Mouse (Mus musculus): Measurements from ENCODE around the gene Cacna2d4. TPM values are rescaled to one million over a fixed set of nuclear protein-coding genes. Genes with fewer than 3 reads are reported as not detected.

Cacna2d4 gene
- polyA plus RNA-seq, 1 experiment from 2014 or later, result not detected

- Histone ChIP-seq H3K9me3 (no peaks in the 10 kb centered on the region), H3K4me3 (replicated peaks) (no peak overlapping the region), H3K36me3 (peaks cover 48% of the 10 kb centered on the region), H3K4me1 (replicated peaks) (no peaks in the 10 kb centered on the region), H3K4me2 (no peak overlapping the region), H3K9ac (replicated peaks) (no peak overlapping the region), H3K27ac (no peak overlapping the region), H3K27me3 (no peaks in the 10 kb centered on the region)
- ATAC-seq (ENCODE audit: insufficient number of reproducible peaks, insufficient read depth, low FRiP score, low TSS enrichment, low read depth), result no peak
- 95% methylated on average over 2 of the region's 2 CpGs for WGBS
Observed at GRCm38 (mm10) chr6:119367382-119367781, 131.1 kb downstream of the Cacna2d4 start.

GRCm38 (mm10) chr6:119371624-119372023 is 135.3 kb downstream of the Cacna2d4 start:
- no peak overlapping the region for H3K9ac ChIP-seq (replicated peaks)
- peaks cover 14% of the 10 kb centered on the region for H3K36me3 ChIP-seq
- no peak for ATAC-seq (ENCODE audit: insufficient number of reproducible peaks, insufficient read depth, low FRiP score, low TSS enrichment, low read depth)
- no peaks in the 10 kb centered on the region for H3K27me3 ChIP-seq
- H3K27ac ChIP-seq, result no peak overlapping the region
- no peak overlapping the region for H3K4me2 ChIP-seq
- no peaks in the 10 kb centered on the region for H3K9me3 ChIP-seq
- H3K4me1 ChIP-seq (replicated peaks), result no peaks in the 10 kb centered on the region
- no peak overlapping the region for H3K4me3 ChIP-seq (replicated peaks)

- H3K9me3 ChIP-seq, result no peaks in the 10 kb centered on the region
- ATAC-seq (ENCODE audit: insufficient number of reproducible peaks, insufficient read depth, low FRiP score, low TSS enrichment, low read depth), result no peak
- no peak overlapping the region for H3K4me3 ChIP-seq (replicated peaks)
- H3K9ac ChIP-seq (replicated peaks), result no peak overlapping the region
- no peak overlapping the region for H3K27ac ChIP-seq
- no peak overlapping the region for H3K4me2 ChIP-seq
- no peaks in the 10 kb centered on the region for H3K4me1 ChIP-seq (replicated peaks)
- 92% methylated on average over 5 of the region's 5 CpGs for WGBS
- H3K36me3 ChIP-seq, result peaks cover 11% of the 10 kb centered on the region
- H3K27me3 ChIP-seq, result no peaks in the 10 kb centered on the region
Observed at GRCm38 (mm10) chr6:119372237-119372636, 135.9 kb downstream of the Cacna2d4 start.

GRCm38 (mm10) chr6:119373000-119373705 is 136.8 kb downstream of the Cacna2d4 start:
- Histone ChIP-seq H3K36me3 (peaks cover 5% of the 10 kb centered on the region), H3K4me3 (replicated peaks) (no peak overlapping the region), H3K9ac (replicated peaks) (no peak overlapping the region), H3K4me2 (no peak overlapping the region), H3K4me1 (replicated peaks) (no peaks in the 10 kb centered on the region), H3K27ac (no peak overlapping the region), H3K27me3 (no peaks in the 10 kb centered on the region), H3K9me3 (no peaks in the 10 kb centered on the region)
- ATAC-seq (ENCODE audit: insufficient number of reproducible peaks, insufficient read depth, low FRiP score, low TSS enrichment, low read depth), result no peak

GRCm38 (mm10) chr6:119375035-119375434 is 138.7 kb downstream of the Cacna2d4 start:
- Histone ChIP-seq H3K27me3 (no peaks in the 10 kb centered on the region), H3K27ac (no peak overlapping the region), H3K4me3 (replicated peaks) (no peak overlapping the region), H3K4me2 (no peak overlapping the region), H3K9ac (replicated peaks) (no peak overlapping the region), H3K4me1 (replicated peaks) (no peaks in the 10 kb centered on the region), H3K36me3 (no peaks in the 10 kb centered on the region), H3K9me3 (no peaks in the 10 kb centered on the region)
- 80% methylated on average over 5 of the region's 5 CpGs for WGBS
- no peak for ATAC-seq (ENCODE audit: insufficient number of reproducible peaks, insufficient read depth, low FRiP score, low TSS enrichment, low read depth)

GRCm38 (mm10) chr6:119377613-119378012 is 141.3 kb downstream of the Cacna2d4 start:
- no peaks in the 10 kb centered on the region for H3K36me3 ChIP-seq
- ATAC-seq (ENCODE audit: insufficient number of reproducible peaks, insufficient read depth, low FRiP score, low TSS enrichment, low read depth), result no peak
- H3K4me2 ChIP-seq, result no peak overlapping the region
- H3K27ac ChIP-seq, result no peak overlapping the region
- H3K4me3 ChIP-seq (replicated peaks), result no peak overlapping the region
- no peaks in the 10 kb centered on the region for H3K9me3 ChIP-seq
- 60% methylated on average over 2 of the region's 2 CpGs for WGBS
- no peaks in the 10 kb centered on the region; the same call in 1 of the 2 replicates for H3K4me1 ChIP-seq (replicated peaks)
- no peak overlapping the region for H3K9ac ChIP-seq (replicated peaks)
- no peaks in the 10 kb centered on the region for H3K27me3 ChIP-seq

- H3K4me1 ChIP-seq (replicated peaks), result no peaks in the 10 kb centered on the region; the same call in 1 of the 2 replicates
- H3K27me3 ChIP-seq, result no peaks in the 10 kb centered on the region
- no peak for ATAC-seq (ENCODE audit: insufficient number of reproducible peaks, insufficient read depth, low FRiP score, low TSS enrichment, low read depth)
Observed at GRCm38 (mm10) chr6:119378631-119379030, 142.3 kb downstream of the Cacna2d4 start.

GRCm38 (mm10) chr6:119385668-119386067 is 149.3 kb downstream of the Cacna2d4 start:
- no peak overlapping the region for H3K9ac ChIP-seq (replicated peaks)
- H3K4me1 ChIP-seq (replicated peaks), result peaks cover 11% of the 10 kb centered on the region
- no peaks in the 10 kb centered on the region for H3K27me3 ChIP-seq
- H3K4me3 ChIP-seq (replicated peaks), result no peak overlapping the region
- ATAC-seq (ENCODE audit: insufficient number of reproducible peaks, insufficient read depth, low FRiP score, low TSS enrichment, low read depth), result no peak
- no peaks in the 10 kb centered on the region for H3K9me3 ChIP-seq
- 100% methylated on average over 1 of the region's 1 CpGs for WGBS
- no peaks in the 10 kb centered on the region for H3K36me3 ChIP-seq
- H3K4me2 ChIP-seq, result no peak overlapping the region
- H3K27ac ChIP-seq, result no peak overlapping the region

More at GRCm38 (mm10) chr6:119378631-119379030, 142.3 kb downstream of the Cacna2d4 start:
- no peak overlapping the region for H3K27ac ChIP-seq
- no peaks in the 10 kb centered on the region for H3K9me3 ChIP-seq
- H3K36me3 ChIP-seq, result no peaks in the 10 kb centered on the region
- no peak overlapping the region for H3K9ac ChIP-seq (replicated peaks)
- 80% methylated on average over 1 of the region's 1 CpGs for WGBS
- H3K4me3 ChIP-seq (replicated peaks), result no peak overlapping the region
- no peak overlapping the region for H3K4me2 ChIP-seq

GRCm38 (mm10) chr6:119386421-119386820 is 150.1 kb downstream of the Cacna2d4 start:
- Histone ChIP-seq H3K36me3 (no peaks in the 10 kb centered on the region), H3K4me3 (replicated peaks) (no peak overlapping the region), H3K27me3 (no peaks in the 10 kb centered on the region), H3K27ac (no peak overlapping the region), H3K9ac (replicated peaks) (no peak overlapping the region), H3K4me1 (replicated peaks) (peaks cover 11% of the 10 kb centered on the region), H3K4me2 (no peak overlapping the region), H3K9me3 (no peaks in the 10 kb centered on the region)
- 89% methylated on average over 4 of the region's 4 CpGs for WGBS
- no peak for ATAC-seq (ENCODE audit: insufficient number of reproducible peaks, insufficient read depth, low FRiP score, low TSS enrichment, low read depth)

GRCm38 (mm10) chr6:119386821-119387220 is 150.5 kb downstream of the Cacna2d4 start:
- Histone ChIP-seq H3K36me3 (no peaks in the 10 kb centered on the region), H3K4me1 (replicated peaks) (peaks cover 11% of the 10 kb centered on the region), H3K4me2 (peak overlapping the region; percentile 67; the same call in 1 of the 2 replicates), H3K9ac (replicated peaks) (no peak overlapping the region), H3K4me3 (replicated peaks) (0 out of 2 replicates have a peak overlapping the region, but pooled peaks have one; percentile 85), H3K27ac (no peak overlapping the region), H3K27me3 (no peaks in the 10 kb centered on the region), H3K9me3 (no peaks in the 10 kb centered on the region)
- WGBS, result 92% methylated on average over 1 of the region's 1 CpGs
- no peak for ATAC-seq (ENCODE audit: insufficient number of reproducible peaks, insufficient read depth, low FRiP score, low TSS enrichment, low read depth)

GRCm38 (mm10) chr6:119387801-119388649 is 151.7 kb downstream of the Cacna2d4 start:
- 1% methylated on average over 48 of the region's 76 CpGs for WGBS

More at GRCm38 (mm10) chr6:119387801-119388649, 151.7 kb downstream of the Cacna2d4 start:
- no peaks in the 10 kb centered on the region for H3K36me3 ChIP-seq
- H3K9me3 ChIP-seq, result no peaks in the 10 kb centered on the region
- H3K4me3 ChIP-seq (replicated peaks), result peak overlapping the region; percentile 85
- peaks cover 11% of the 10 kb centered on the region for H3K4me1 ChIP-seq (replicated peaks)
- H3K9ac ChIP-seq (replicated peaks), result peak overlapping the region; percentile 81
- H3K27me3 ChIP-seq, result no peaks in the 10 kb centered on the region
- H3K27ac ChIP-seq, result peak overlapping the region; percentile 90
- peak overlapping the region; percentile 67 for H3K4me2 ChIP-seq
- ATAC-seq (ENCODE audit: insufficient number of reproducible peaks, insufficient read depth, low FRiP score, low TSS enrichment, low read depth), result peak; percentile 86

All from limb, embryonic 12.5 days (tissue).